Mouse (Mus musculus) lung, embryonic 14.5 days (tissue): ENCODE results near the gene Tcp11. TPM values are rescaled to one million over a fixed set of nuclear protein-coding genes. Genes with fewer than 3 reads are reported as not detected.

ENCODE experiments used
- ATAC-seq: fragments of 200-750 bp; cut with Nextera tagmentation; 2 replicates; pipeline ENCODE4 v1.8.0; 2017; ENCODE audit warnings: mild to moderate bottlenecking, moderate TSS enrichment, moderate library complexity; ENCODE audit not compliant: insufficient read depth
- DNase-seq: peaks from one replicate; pipeline ENCODE4 v3.0.0-alpha.2; 2015
- H3K27ac ChIP-seq: fragments of 300-500 bp; sonication (generic); 2 replicates; pipeline ENCODE4 v1.5.1; 2014; ENCODE audit warnings: low read depth, mild to moderate bottlenecking, moderate library complexity
- H3K27me3 ChIP-seq: fragments of 300-500 bp; sonication (generic); 2 replicates; pipeline ENCODE4 v1.6.1; 2014; ENCODE audit warnings: low read length, control low read depth; ENCODE audit not compliant: insufficient read depth
- H3K36me3 ChIP-seq: fragments of 300-500 bp; sonication (generic); 2 replicates; pipeline ENCODE4 v1.6.1; 2014; ENCODE audit warnings: control low read depth; ENCODE audit not compliant: insufficient read depth
- H3K4me1 ChIP-seq: fragments of 300-500 bp; sonication (generic); 2 replicates; pipeline ENCODE4 v1.6.1; 2014; ENCODE audit warnings: antibody characterized with exemption, control low read depth; ENCODE audit not compliant: insufficient read depth
- H3K4me2 ChIP-seq: fragments of 300-500 bp; sonication (generic); 2 replicates; pipeline ENCODE4 v1.6.1; 2014; ENCODE audit warnings: mild to moderate bottlenecking
- H3K4me3 ChIP-seq: fragments of 300-500 bp; sonication (generic); 2 replicates; pipeline ENCODE4 v1.5.1; 2014; ENCODE audit warnings: low read depth, low read length
- H3K9ac ChIP-seq: fragments of 300-500 bp; sonication (generic); 2 replicates; pipeline ENCODE4 v1.6.1; 2014
- H3K9me3 ChIP-seq: fragments of 300-500 bp; sonication (generic); 2 replicates; pipeline ENCODE4 v1.6.1; 2016; ENCODE audit warnings: low read depth, low read length, control low read depth
- CTCF ChIP-seq: IDR thresholded peaks from 2 replicates; pipeline ENCODE4 v1.5.1; 2016; ENCODE audit warnings: antibody characterized with exemption, low read depth
- WGBS: fragments of 180-500 bp; shearing (Covaris S2); extraction: QIAGEN DNeasy Blood & Tissue Kit; methylation state at CpG from one replicate; pipeline ENCODE4 v1.1.7; 2014; 5-methylcytosine and 5-hydroxymethylcytosine counted together
- polyA plus RNA-seq: library from polyadenylated mRNA; unstranded; fragments of >200 nt; fragmentation: Nextera tagmentation; extraction: Ambion mirVana; gene quantifications from 2 replicates; pipeline ENCODE4 v1.2.1, GENCODE M21; 2014

Tcp11 gene
- polyA plus RNA-seq, 1 experiment from 2014 or later: 2.0 TPM

DNA sequence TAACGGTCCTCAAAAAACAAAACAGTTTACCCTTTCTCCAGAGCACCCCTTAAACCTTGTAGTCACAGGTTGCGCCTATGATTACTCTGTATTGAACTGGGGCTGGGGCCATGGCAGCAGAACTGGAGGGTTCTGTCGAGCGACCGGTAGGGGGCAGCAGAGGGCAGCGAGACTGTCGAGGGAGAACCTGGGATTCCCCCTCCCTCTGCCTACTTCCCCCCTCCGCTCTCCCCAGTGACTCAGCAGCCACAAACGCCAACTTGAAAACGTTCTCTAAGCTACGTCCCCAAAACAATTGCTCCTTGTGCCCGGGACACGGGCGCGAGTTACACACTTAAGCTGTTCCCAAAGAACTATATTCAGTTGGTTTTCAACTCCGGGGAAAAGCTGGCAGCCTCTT, 4.5 kb upstream of the Tcp11 start:
- peak; percentile 99 for TF ChIP-seq CTCF
- WGBS: 1% methylated on average over 16 of the region's 16 CpGs
- Histone ChIP-seq H3K4me3 (0 out of 2 replicates have a peak overlapping the region, but pooled peaks have one; percentile 8), H3K36me3 (no peaks in the 10 kb centered on the region), H3K9me3 (no peaks in the 10 kb centered on the region), H3K27me3 (no peaks in the 10 kb centered on the region), H3K9ac (peak overlapping the region; percentile 29; the same call in 1 of the 2 replicates), H3K27ac (no peak overlapping the region), H3K4me1 (no peaks in the 10 kb centered on the region), H3K4me2 (peak overlapping the region; percentile 56)
- peak; percentile 96 for DNase-seq
- peak; percentile 62 for ATAC-seq

GRCm38 (mm10) chr17:28084395-28084905, 4.0 kb upstream of the Tcp11 start:
- peak; percentile 23 for DNase-seq
- no peak overlapping the region for H3K9ac ChIP-seq
- 16% methylated on average over 22 of the region's 22 CpGs for WGBS

GRCm38 (mm10) chr17:28082863-28083262, 2.4 kb upstream of the Tcp11 start:
- Histone ChIP-seq H3K36me3 (no peaks in the 10 kb centered on the region), H3K27me3 (no peaks in the 10 kb centered on the region), H3K9me3 (no peaks in the 10 kb centered on the region), H3K4me2 (no peak overlapping the region), H3K27ac (no peak overlapping the region), H3K4me3 (no peak overlapping the region), H3K4me1 (no peaks in the 10 kb centered on the region), H3K9ac (no peak overlapping the region)
- TF ChIP-seq CTCF: no peak
- WGBS: 45% methylated on average over 13 of the region's 13 CpGs
- ATAC-seq (no peak), DNase-seq (no peak)

More at GRCm38 (mm10) chr17:28084395-28084905, 4.0 kb upstream of the Tcp11 start:
- Histone ChIP-seq H3K4me1 (no peaks in the 10 kb centered on the region), H3K4me2 (peak overlapping the region; percentile 56; the same call in 1 of the 2 replicates), H3K9me3 (no peaks in the 10 kb centered on the region), H3K27me3 (no peaks in the 10 kb centered on the region), H3K36me3 (no peaks in the 10 kb centered on the region), H3K4me3 (no peak overlapping the region), H3K27ac (no peak overlapping the region)
- no peak for TF ChIP-seq CTCF
- ATAC-seq: no peak

DNA sequence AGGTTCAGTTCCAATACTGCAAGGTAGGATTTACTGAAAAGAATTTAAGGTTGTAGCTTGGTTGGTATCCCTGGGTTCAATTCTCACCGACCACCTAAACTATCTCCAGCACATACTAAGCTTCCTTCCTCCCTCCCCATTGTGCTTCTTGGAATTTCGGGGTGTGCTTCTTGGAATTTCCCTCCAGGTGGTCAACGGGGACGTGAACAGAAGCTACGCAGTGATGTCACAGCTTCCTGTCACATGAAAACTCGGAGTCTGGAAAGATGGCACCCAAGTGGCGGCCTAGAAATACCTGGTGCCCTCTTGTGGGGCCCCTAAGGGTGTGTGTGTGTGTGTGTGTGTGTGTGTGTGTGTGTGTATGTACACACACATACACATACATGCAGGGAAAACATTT, 1.4 kb upstream of the Tcp11 start:
- no peak for TF ChIP-seq CTCF
- Histone ChIP-seq H3K36me3 (no peaks in the 10 kb centered on the region), H3K4me1 (no peaks in the 10 kb centered on the region), H3K27ac (no peak overlapping the region), H3K4me3 (no peak overlapping the region), H3K4me2 (no peak overlapping the region), H3K9me3 (no peaks in the 10 kb centered on the region), H3K9ac (no peak overlapping the region), H3K27me3 (no peaks in the 10 kb centered on the region)
- DNase-seq: no peak
- WGBS: 84% methylated on average over 7 of the region's 7 CpGs
- ATAC-seq: no peak

DNA sequence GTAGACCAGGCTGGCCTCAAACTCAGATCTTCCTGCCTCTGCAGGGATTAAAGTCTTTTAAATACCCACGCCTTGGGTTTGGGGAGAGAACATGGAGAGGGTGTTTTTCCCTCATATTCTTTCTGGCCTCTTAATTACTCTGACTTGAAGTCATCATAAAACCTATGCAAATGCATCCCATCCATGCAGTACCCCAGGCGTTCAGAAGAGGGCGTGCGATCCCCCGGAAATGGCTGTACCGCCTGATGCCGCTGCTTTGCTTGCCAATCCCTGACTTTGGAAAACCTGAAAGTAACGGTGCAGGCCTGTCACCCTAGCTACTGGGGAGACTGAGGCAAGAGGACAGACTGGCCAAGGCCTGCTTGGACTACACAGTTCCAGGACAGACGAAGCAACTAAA, 946 bp upstream of the Tcp11 start:
- TF ChIP-seq CTCF: peak; percentile 61
- Histone ChIP-seq H3K27ac (no peak overlapping the region), H3K36me3 (no peaks in the 10 kb centered on the region), H3K4me2 (no peak overlapping the region), H3K27me3 (no peaks in the 10 kb centered on the region), H3K4me3 (no peak overlapping the region), H3K9me3 (no peaks in the 10 kb centered on the region), H3K4me1 (no peaks in the 10 kb centered on the region), H3K9ac (no peak overlapping the region)
- DNase-seq: peak; percentile 55
- no peak for ATAC-seq
- 53% methylated on average over 9 of the region's 9 CpGs for WGBS

GRCm38 (mm10) chr17:28080817-28081165, 352 bp upstream of the Tcp11 start:
- TF ChIP-seq CTCF: no peak
- 12% methylated on average over 9 of the region's 9 CpGs for WGBS
- Histone ChIP-seq H3K27ac (no peak overlapping the region), H3K9me3 (no peaks in the 10 kb centered on the region), H3K4me1 (no peaks in the 10 kb centered on the region), H3K9ac (no peak overlapping the region), H3K4me3 (peak overlapping the region; percentile 64), H3K4me2 (peak overlapping the region; percentile 100), H3K36me3 (no peaks in the 10 kb centered on the region), H3K27me3 (no peaks in the 10 kb centered on the region)
- DNase-seq: no peak
- peak; percentile 22 for ATAC-seq

- no peaks in the 10 kb centered on the region for H3K9me3 ChIP-seq
- TF ChIP-seq CTCF: peak; percentile 94
- no peaks in the 10 kb centered on the region for H3K27me3 ChIP-seq
- H3K4me3 ChIP-seq: peak overlapping the region; percentile 64
- WGBS: 1% methylated on average over 25 of the region's 25 CpGs
- peak overlapping the region; percentile 57 for H3K9ac ChIP-seq
- ATAC-seq (peak; percentile 72), DNase-seq (peak; percentile 96)
- H3K36me3 ChIP-seq: no peaks in the 10 kb centered on the region
- H3K4me1 ChIP-seq: no peaks in the 10 kb centered on the region
- H3K4me2 ChIP-seq: peak overlapping the region; percentile 100
- H3K27ac ChIP-seq: no peak overlapping the region
Observed at GRCm38 (mm10) chr17:28079618-28080017, 821 bp downstream of the Tcp11 start.

DNA sequence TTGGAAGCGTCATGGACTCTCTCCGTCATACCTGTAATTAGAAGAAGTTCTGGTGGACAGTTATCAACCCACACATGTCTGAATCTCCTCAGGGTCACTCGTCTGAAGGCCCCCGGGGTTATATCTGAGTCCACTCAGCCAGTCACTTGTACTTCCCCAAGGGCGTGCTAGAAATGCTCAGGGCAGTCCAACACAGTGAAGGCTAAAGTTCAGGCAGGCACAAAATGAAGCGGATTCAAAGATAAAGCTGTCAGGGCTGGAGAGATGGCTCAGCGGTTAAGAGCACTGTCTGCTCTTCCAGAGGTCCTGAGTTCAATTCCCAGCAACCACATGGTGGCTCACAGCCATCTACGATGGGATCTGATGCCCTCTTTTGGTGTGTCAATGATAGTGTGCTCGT, 2.4 kb downstream of the Tcp11 start:
- Histone ChIP-seq H3K9me3 (no peaks in the 10 kb centered on the region), H3K4me3 (no peak overlapping the region), H3K9ac (no peak overlapping the region), H3K27ac (no peak overlapping the region), H3K4me2 (no peak overlapping the region), H3K27me3 (no peaks in the 10 kb centered on the region), H3K36me3 (no peaks in the 10 kb centered on the region), H3K4me1 (no peaks in the 10 kb centered on the region)
- WGBS: 71% methylated on average over 9 of the region's 9 CpGs
- ATAC-seq (no peak), DNase-seq (no peak)
- TF ChIP-seq CTCF: no peak
